Mouse (Mus musculus) liver, embryonic 16.5 days (tissue): ENCODE data around the gene Braf. TPM values are rescaled to one million over a fixed set of nuclear protein-coding genes. Genes with fewer than 3 reads are reported as not detected.

Experiments used
- ATAC-seq: fragments of 200-750 bp; cut with Nextera tagmentation; 2 replicates; pipeline ENCODE4 v1.8.0; 2017; ENCODE audit warnings: low read depth, mild to moderate bottlenecking, moderate number of reproducible peaks, moderate library complexity
- H3K27ac ChIP-seq: fragments of 300-500 bp; sonication (generic); 2 replicates; pipeline ENCODE4 v1.5.1; 2014; ENCODE audit warnings: mild to moderate bottlenecking, low read length
- H3K27me3 ChIP-seq: fragments of 300-500 bp; sonication (generic); 2 replicates; pipeline ENCODE4 v1.6.1; 2014; ENCODE audit warnings: low read depth, low read length, mixed read lengths; ENCODE audit not compliant: control insufficient read depth, insufficient read depth
- H3K36me3 ChIP-seq: fragments of 300-500 bp; sonication (generic); 2 replicates; pipeline ENCODE4 v1.6.1; 2014; ENCODE audit warnings: mild to moderate bottlenecking; ENCODE audit not compliant: control insufficient read depth, insufficient read depth
- H3K4me1 ChIP-seq: fragments of 300-500 bp; sonication (generic); 2 replicates; pipeline ENCODE4 v1.6.1; 2014; ENCODE audit warnings: low read depth, low read length, mixed read lengths; ENCODE audit not compliant: control insufficient read depth
- H3K4me2 ChIP-seq: fragments of 300-500 bp; sonication (generic); 2 replicates; pipeline ENCODE4 v1.6.1; 2014; ENCODE audit warnings: low read depth, low read length, mixed read lengths
- H3K4me3 ChIP-seq: fragments of 300-500 bp; sonication (generic); 2 replicates; pipeline ENCODE4 v1.5.1; 2014; ENCODE audit warnings: low read depth, mild to moderate bottlenecking, low read length
- H3K9ac ChIP-seq: fragments of 300-500 bp; sonication (generic); 2 replicates; pipeline ENCODE4 v1.6.1; 2014; ENCODE audit warnings: low read depth, low read length
- H3K9me3 ChIP-seq: fragments of 300-500 bp; sonication (generic); replicated peaks from 2 replicates; pipeline ENCODE4 v1.6.1; 2016; ENCODE audit warnings: low read length; ENCODE audit not compliant: control insufficient read depth
- WGBS: fragments of 180-500 bp; shearing (Covaris S2); extraction: QIAGEN DNeasy Blood & Tissue Kit; methylation state at CpG from one replicate; pipeline ENCODE4 v1.1.7; 2014; ENCODE audit not compliant: insufficient replicate concordance; 5-methylcytosine and 5-hydroxymethylcytosine counted together
- polyA plus RNA-seq: library from polyadenylated mRNA; unstranded; fragments of >200 nt; fragmentation: Nextera tagmentation; extraction: Ambion mirVana; gene quantifications from 2 replicates; pipeline ENCODE4 v1.2.1, GENCODE M21; 2015

Gene Braf
- polyA plus RNA-seq, 1 experiment from 2014 or later: 5.6 TPM

- Histone ChIP-seq H3K27me3 (no peaks in the 10 kb centered on the region), H3K4me1 (no peaks in the 10 kb centered on the region), H3K4me2 (no peak overlapping the region), H3K4me3 (no peak overlapping the region), H3K27ac (no peak overlapping the region), H3K36me3 (peaks cover 14% of the 10 kb centered on the region), H3K9ac (no peak overlapping the region), H3K9me3 (no peaks in the 10 kb centered on the region)
- 58% methylated on average over 3 of the region's 3 CpGs for WGBS
- ATAC-seq: no peak
Observed at GRCm38 (mm10) chr6:39601828-39602227, 123.4 kb downstream of the Braf start.

GRCm38 (mm10) chr6:39600851-39601250 lies 124.4 kb downstream of the Braf start:
- H3K27me3 ChIP-seq: no peaks in the 10 kb centered on the region
- H3K36me3 ChIP-seq: peaks cover 14% of the 10 kb centered on the region
- no peaks in the 10 kb centered on the region for H3K9me3 ChIP-seq
- H3K4me3 ChIP-seq: no peak overlapping the region
- H3K4me1 ChIP-seq: no peaks in the 10 kb centered on the region
- H3K4me2 ChIP-seq: no peak overlapping the region
- H3K27ac ChIP-seq: no peak overlapping the region
- ATAC-seq: no peak
- no peak overlapping the region for H3K9ac ChIP-seq
- 84% methylated on average over 3 of the region's 3 CpGs for WGBS

GRCm38 (mm10) chr6:39592401-39593214 lies 132.7 kb downstream of the Braf start, which contains the start of gene Ndufb2:
TSS of gene Ndufb2 (plus strand) at chr6:39592574.
- H3K4me1 ChIP-seq: peaks cover 11% of the 10 kb centered on the region
- peak within 1 kb of the TSS; percentile 87 for H3K4me2 ChIP-seq
- peak within 1 kb of the TSS; percentile 92 for H3K9ac ChIP-seq
- peak within 1 kb of the TSS; percentile 89 for H3K27ac ChIP-seq
- H3K36me3 ChIP-seq: peaks cover 7% of the 10 kb centered on the region
- peak within 1 kb of the TSS; percentile 89 for H3K4me3 ChIP-seq
- WGBS: under 1% methylated on average over 56 of the region's 56 CpGs
- peak; percentile 99 for ATAC-seq
- H3K27me3 ChIP-seq: no peaks in the 10 kb centered on the region
- no peaks in the 10 kb centered on the region for H3K9me3 ChIP-seq

GRCm38 (mm10) chr6:39591481-39591880 lies 133.8 kb downstream of the Braf start:
- Histone ChIP-seq H3K4me2 (no peak overlapping the region), H3K4me3 (no peak overlapping the region), H3K4me1 (peaks cover 11% of the 10 kb centered on the region), H3K9me3 (no peaks in the 10 kb centered on the region), H3K36me3 (peaks cover 7% of the 10 kb centered on the region), H3K27ac (no peak overlapping the region), H3K9ac (no peak overlapping the region), H3K27me3 (no peaks in the 10 kb centered on the region)
- no peak for ATAC-seq
- 82% methylated on average over 4 of the region's 4 CpGs for WGBS

GRCm38 (mm10) chr6:39585517-39585916 lies 139.7 kb downstream of the Braf start, which contains the start of gene Gm42420:
TSS of gene Gm42420 (plus strand) at chr6:39585753.
- WGBS: 47% methylated on average over 6 of the region's 6 CpGs
- Histone ChIP-seq H3K27ac (no peak within 1 kb of the TSS), H3K36me3 (peaks cover 10% of the 10 kb centered on the region), H3K9ac (no peak within 1 kb of the TSS), H3K4me3 (no peak within 1 kb of the TSS), H3K9me3 (no peaks in the 10 kb centered on the region), H3K4me1 (peaks cover 17% of the 10 kb centered on the region), H3K4me2 (no peak within 1 kb of the TSS), H3K27me3 (no peaks in the 10 kb centered on the region)
- 0 out of 2 replicates have a peak, but pooled peaks have one; percentile 14 for ATAC-seq

- Histone ChIP-seq H3K9ac (peak overlapping the region; percentile 21; the same call in 1 of the 2 replicates), H3K4me1 (peaks cover 17% of the 10 kb centered on the region), H3K4me2 (peak overlapping the region; percentile 19), H3K27me3 (no peaks in the 10 kb centered on the region), H3K4me3 (no peak overlapping the region), H3K36me3 (peaks cover 3% of the 10 kb centered on the region), H3K27ac (peak overlapping the region; percentile 55), H3K9me3 (no peaks in the 10 kb centered on the region)
- ATAC-seq: peak; percentile 92
- WGBS: 50% methylated on average over 7 of the region's 7 CpGs
Observed at GRCm38 (mm10) chr6:39581087-39581784, 144.0 kb downstream of the Braf start.

GRCm38 (mm10) chr6:39580558-39580957 lies 144.7 kb downstream of the Braf start:
- no peaks in the 10 kb centered on the region for H3K27me3 ChIP-seq
- H3K36me3 ChIP-seq: peaks cover 3% of the 10 kb centered on the region
- WGBS: 55% methylated on average over 2 of the region's 2 CpGs
- H3K9me3 ChIP-seq: no peaks in the 10 kb centered on the region
- no peak for ATAC-seq
- H3K27ac ChIP-seq: no peak overlapping the region
- H3K4me1 ChIP-seq: peaks cover 17% of the 10 kb centered on the region
- no peak overlapping the region for H3K4me3 ChIP-seq
- H3K9ac ChIP-seq: no peak overlapping the region
- H3K4me2 ChIP-seq: no peak overlapping the region

- Histone ChIP-seq H3K27me3 (no peaks in the 10 kb centered on the region), H3K4me2 (no peak overlapping the region), H3K9me3 (no peaks in the 10 kb centered on the region), H3K27ac (no peak overlapping the region), H3K4me1 (peaks cover 22% of the 10 kb centered on the region), H3K36me3 (peaks cover 3% of the 10 kb centered on the region), H3K9ac (no peak overlapping the region), H3K4me3 (no peak overlapping the region)
- WGBS: 83% methylated on average over 7 of the region's 7 CpGs
- no peak for ATAC-seq
Observed at GRCm38 (mm10) chr6:39579552-39579951, 145.7 kb downstream of the Braf start.

GRCm38 (mm10) chr6:39574951-39575350 lies 150.3 kb downstream of the Braf start:
- Histone ChIP-seq H3K9ac (peak overlapping the region; percentile 87; the same call in 1 of the 2 replicates), H3K36me3 (no peaks in the 10 kb centered on the region; the same call in none of the 2 replicates), H3K4me2 (peak overlapping the region; percentile 94), H3K4me1 (peaks cover 15% of the 10 kb centered on the region), H3K27ac (no peak overlapping the region), H3K27me3 (no peaks in the 10 kb centered on the region), H3K4me3 (peak overlapping the region; percentile 88), H3K9me3 (no peaks in the 10 kb centered on the region)
- ATAC-seq: no peak
- 59% methylated on average over 7 of the region's 7 CpGs for WGBS
